Mouse (Mus musculus) myocyte (in vitro differentiated cells): ENCODE measurements around the gene Nmrk2. TPM values are rescaled to one million over a fixed set of nuclear protein-coding genes. Genes with fewer than 3 reads are reported as not detected.

Experiments used
- H3K27me3 ChIP-seq: one replicate; pipeline ENCODE4 v1.6.1; 2011; ENCODE audit not compliant: control insufficient read depth, insufficient read depth, insufficient read length
- H3K36me3 ChIP-seq: one replicate; pipeline ENCODE4 v1.6.1; 2011; ENCODE audit not compliant: control insufficient read depth, insufficient read depth
- H3K4me2 ChIP-seq: one replicate; pipeline ENCODE4 v1.6.1; 2011; ENCODE audit warnings: low read depth, control low read depth
- H3K4me3 ChIP-seq: one replicate; pipeline ENCODE4 v1.5.1; 2011; ENCODE audit warnings: mild to moderate bottlenecking, control low read depth, moderate library complexity
- H3K79me2 ChIP-seq: one replicate; pipeline ENCODE4 v1.6.1; 2011; ENCODE audit not compliant: control insufficient read depth, insufficient read depth
- H3ac ChIP-seq: one replicate; pipeline ENCODE4 v1.6.1; 2011; ENCODE audit not compliant: control insufficient read depth, insufficient read length
- CEBPB ChIP-seq: IDR thresholded peaks from 2 replicates; pipeline ENCODE4 v1.6.1; 2011; ENCODE audit warnings: mild to moderate bottlenecking, moderate library complexity; ENCODE audit not compliant: poor library complexity, insufficient read depth, severe bottlenecking
- E2F4 ChIP-seq: IDR thresholded peaks from one replicate; pipeline ENCODE4 v1.6.1; 2011; ENCODE audit warnings: mild to moderate bottlenecking, control low read depth, moderate library complexity; ENCODE audit not compliant: insufficient read depth
- MAX ChIP-seq: IDR thresholded peaks from one replicate; pipeline ENCODE4 v1.6.1; 2011; ENCODE audit warnings: low read depth, mild to moderate bottlenecking, control low read depth
- MYOD1 ChIP-seq, 3 experiments: IDR thresholded peaks; one replicate each; pipeline ENCODE4 v1.6.1; 2011; ENCODE audit warnings: control low read depth in 2 of 3, low read depth in 2 of 3, mild to moderate bottlenecking in 2 of 3, moderate library complexity in 1 of 3; ENCODE audit not compliant: insufficient read length in 2 of 3, control insufficient read depth in 1 of 3
- MYOG ChIP-seq, 3 experiments: IDR thresholded peaks; one replicate each; pipeline ENCODE4 v1.6.1; 2011; ENCODE audit warnings: control low read depth in 2 of 3, low read depth in 2 of 3, mild to moderate bottlenecking in 2 of 3; ENCODE audit not compliant: insufficient read length in 2 of 3, control insufficient read depth in 1 of 3, insufficient read depth in 1 of 3
- POLR2A ChIP-seq: IDR thresholded peaks from one replicate; pipeline ENCODE4 v1.6.1; 2011; ENCODE audit warnings: low read depth, mild to moderate bottlenecking, control low read depth, moderate library complexity; ENCODE audit not compliant: insufficient read length
- POLR2AphosphoS2 ChIP-seq: IDR thresholded peaks from one replicate; pipeline ENCODE4 v1.6.1; 2011; ENCODE audit warnings: low read depth, control low read depth; ENCODE audit not compliant: insufficient read length
- REST ChIP-seq: IDR thresholded peaks from one replicate; pipeline ENCODE4 v1.6.1; 2011; ENCODE audit warnings: mild to moderate bottlenecking, control low read depth, moderate library complexity; ENCODE audit not compliant: insufficient read depth, insufficient read length
- SRF ChIP-seq: IDR thresholded peaks from one replicate; pipeline ENCODE4 v1.6.1; 2011; ENCODE audit warnings: low read depth; ENCODE audit not compliant: control insufficient read depth, insufficient read length
- TCF12 ChIP-seq: IDR thresholded peaks from one replicate; pipeline ENCODE4 v1.6.1; 2011; ENCODE audit warnings: mild to moderate bottlenecking, control low read depth; ENCODE audit not compliant: poor library complexity, insufficient read depth, severe bottlenecking
- TCF3 ChIP-seq: IDR thresholded peaks from one replicate; pipeline ENCODE4 v1.6.1; 2011; ENCODE audit warnings: low read depth, control low read depth; ENCODE audit not compliant: insufficient read length
- USF1 ChIP-seq: IDR thresholded peaks from one replicate; pipeline ENCODE4 v1.6.1; 2011; ENCODE audit warnings: low read depth, mild to moderate bottlenecking, control low read depth, moderate library complexity
- polyA plus RNA-seq: library from polyadenylated mRNA; unstranded; fragments of >200 nt; fragmentation: generic; extraction: Trizol; gene quantifications from one replicate; pipeline ENCODE4 v1.2.1, GENCODE M21; 2012; ENCODE audit warnings: missing spikeins

Gene Nmrk2
- polyA plus RNA-seq, 1 experiment, result 52.3 TPM

- Histone ChIP-seq H3K4me3 (peak overlapping the region; percentile 1), H3K27me3 (no peaks in the 10 kb centered on the region), H3K4me2 (peak overlapping the region; percentile 51), H3ac (no peak overlapping the region), H3K36me3 (no peaks in the 10 kb centered on the region), H3K79me2 (no peaks in the 10 kb centered on the region)
- TF ChIP-seq POLR2AphosphoS2 (peak; percentile 45), MYOD1 (IDR thresholded peaks at IDR 0.05; ENCODE audit: control insufficient read depth in 1 of 3, insufficient read length in 2 of 3, low read depth in 2 of 3) (peak in 1 of 3 experiments; percentile 44), MAX (no peak), TCF12 (no peak)
Observed at GRCm38 (mm10) chr10:81200605-81201287, 1.1 kb downstream of the Nmrk2 start.

GRCm38 (mm10) chr10:81200141-81200540 is 1.7 kb downstream of the Nmrk2 start:
- H3K4me3 ChIP-seq, result no peak overlapping the region
- H3K4me2 ChIP-seq, result peak overlapping the region; percentile 51
- TF ChIP-seq CEBPB, result no peak
- no peak for TF ChIP-seq TCF3

GRCm38 (mm10) chr10:81198990-81199389 is 2.9 kb downstream of the Nmrk2 start:
- TF ChIP-seq REST (no peak), POLR2AphosphoS2 (no peak), POLR2A (no peak), E2F4 (no peak), CEBPB (no peak), TCF12 (no peak), TCF3 (no peak), SRF (no peak), MAX (no peak), MYOG (IDR thresholded peaks at IDR 0.05; ENCODE audit: control insufficient read depth in 1 of 3, insufficient read depth in 1 of 3, insufficient read length in 2 of 3, low read depth in 2 of 3) (no peak)
- no peaks in the 10 kb centered on the region for H3K36me3 ChIP-seq
- no peaks in the 10 kb centered on the region for H3K79me2 ChIP-seq
- peak overlapping the region; percentile 19 for H3K4me2 ChIP-seq
- no peak overlapping the region for H3ac ChIP-seq
- no peak overlapping the region for H3K4me3 ChIP-seq
- H3K27me3 ChIP-seq, result no peaks in the 10 kb centered on the region

More at GRCm38 (mm10) chr10:81200141-81200540, 1.7 kb downstream of the Nmrk2 start:
- H3ac ChIP-seq, result no peak overlapping the region
- H3K79me2 ChIP-seq, result no peaks in the 10 kb centered on the region
- no peaks in the 10 kb centered on the region for H3K27me3 ChIP-seq
- H3K36me3 ChIP-seq, result no peaks in the 10 kb centered on the region

GRCm38 (mm10) chr10:81198230-81198629 is 3.6 kb downstream of the Nmrk2 start:
- no peaks in the 10 kb centered on the region for H3K79me2 ChIP-seq
- H3K4me2 ChIP-seq, result peak overlapping the region; percentile 37
- no peaks in the 10 kb centered on the region for H3K36me3 ChIP-seq
- TF ChIP-seq TCF12 (no peak), CEBPB (no peak), POLR2A (no peak), USF1 (no peak), POLR2AphosphoS2 (no peak), MYOD1 (IDR thresholded peaks at IDR 0.05; ENCODE audit: control insufficient read depth in 1 of 3, insufficient read length in 2 of 3, low read depth in 2 of 3) (no peak), SRF (no peak), TCF3 (no peak), MAX (no peak), MYOG (IDR thresholded peaks at IDR 0.05; ENCODE audit: control insufficient read depth in 1 of 3, insufficient read depth in 1 of 3, insufficient read length in 2 of 3, low read depth in 2 of 3) (no peak), E2F4 (no peak), REST (no peak)
- H3K27me3 ChIP-seq, result no peaks in the 10 kb centered on the region
- no peak overlapping the region for H3K4me3 ChIP-seq
- no peak overlapping the region for H3ac ChIP-seq

GRCm38 (mm10) chr10:81197305-81197704 is 4.5 kb downstream of the Nmrk2 start:
- H3K79me2 ChIP-seq, result no peaks in the 10 kb centered on the region
- H3K27me3 ChIP-seq, result no peaks in the 10 kb centered on the region
- peak overlapping the region; percentile 59 for H3K4me2 ChIP-seq
- no peaks in the 10 kb centered on the region for H3K36me3 ChIP-seq
- no peak overlapping the region for H3ac ChIP-seq
- no peak overlapping the region for H3K4me3 ChIP-seq
- TF ChIP-seq MAX, result no peak
- peak; percentile 25 for TF ChIP-seq SRF
- no peak for TF ChIP-seq REST
- peak in 1 of 3 experiments; percentile 76 for TF ChIP-seq MYOG (IDR thresholded peaks at IDR 0.05; ENCODE audit: control insufficient read depth in 1 of 3, insufficient read depth in 1 of 3, insufficient read length in 2 of 3, low read depth in 2 of 3)
- TF ChIP-seq POLR2AphosphoS2, result no peak
- TF ChIP-seq POLR2A, result peak; percentile 55
- peak in 1 of 3 experiments; percentile 72 for TF ChIP-seq MYOD1 (IDR thresholded peaks at IDR 0.05; ENCODE audit: control insufficient read depth in 1 of 3, insufficient read length in 2 of 3, low read depth in 2 of 3)
